Mouse (Mus musculus) lung, postnatal 14 days (tissue): Measurements from ENCODE around the gene Aldoart1.

Experiments
- DNase-seq: peaks from one replicate; pipeline ENCODE4 v3.0.0; 2021

The Aldoart1 gene

DNA sequence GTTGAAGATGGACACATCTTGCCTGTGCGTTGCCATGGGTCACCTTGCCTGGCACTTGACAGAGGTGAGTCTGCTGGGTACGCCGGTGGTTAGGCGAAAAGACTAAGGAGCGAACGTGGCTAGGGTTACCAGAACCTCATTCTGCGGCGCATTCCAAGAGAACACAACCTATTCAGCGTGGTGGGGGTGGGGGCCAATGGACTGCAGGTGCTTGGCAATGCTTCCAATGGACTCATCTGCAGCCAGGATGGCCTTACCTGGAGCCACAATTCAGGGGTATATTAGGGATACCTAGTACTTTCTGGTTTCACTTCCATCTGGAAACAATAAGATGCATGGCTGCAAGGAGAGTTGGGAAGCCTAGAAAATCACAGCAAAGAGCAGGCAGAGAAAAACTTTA, at the start of gene Aldoart1:
TSS of gene Aldoart1 (minus strand) at position 101 of the 400 bp plus-strand sequence.
- no peak for DNase-seq

DNA sequence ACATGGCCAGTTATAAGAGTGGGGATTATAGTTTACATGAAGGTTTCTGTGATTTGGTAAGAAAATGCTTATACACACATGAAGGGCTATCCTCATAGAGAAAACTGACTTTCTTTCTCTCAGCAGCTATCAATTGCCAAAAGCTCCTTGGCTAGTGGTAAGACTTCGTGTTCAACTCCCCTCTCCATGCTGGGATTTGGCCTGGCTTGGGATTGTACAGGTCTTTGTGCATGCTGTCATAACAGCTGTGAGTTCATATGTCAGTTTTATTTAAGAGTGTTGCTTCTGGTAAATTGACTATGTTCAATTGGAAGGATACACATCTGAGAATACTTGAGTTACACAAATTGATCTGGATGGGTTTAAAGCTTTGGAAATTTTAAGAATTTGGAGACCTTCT, 49.1 kb upstream of the Aldoart1 start:
- DNase-seq = no peak

- DNase-seq = no peak
These were observed 13.1 kb upstream of the Aldoart1 start for GRCm38 (mm10) chr4:72865371-72866075.

- no peak for DNase-seq
These were observed 8.2 kb downstream of the Aldoart1 start for GRCm38 (mm10) chr4:72844276-72844675.

DNA sequence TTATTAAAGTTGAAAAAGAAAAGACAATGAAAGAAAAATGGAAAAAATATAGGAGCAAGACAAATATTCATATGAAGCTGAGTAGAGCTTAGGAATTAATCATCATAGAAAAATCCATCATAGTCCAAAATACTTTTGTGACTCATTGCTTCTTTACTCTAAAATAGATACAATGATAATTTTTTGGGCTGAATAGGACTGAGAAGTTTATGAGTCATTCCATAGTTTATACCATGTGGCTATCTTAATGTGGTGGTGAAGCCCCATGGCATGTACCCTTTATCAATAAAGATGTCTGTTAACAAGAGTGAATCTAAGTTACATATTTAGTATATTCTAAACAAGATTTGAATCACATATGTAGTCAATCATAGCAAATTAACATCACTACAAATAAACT, 9.4 kb downstream of the Aldoart1 start:
- no peak for DNase-seq

DNA sequence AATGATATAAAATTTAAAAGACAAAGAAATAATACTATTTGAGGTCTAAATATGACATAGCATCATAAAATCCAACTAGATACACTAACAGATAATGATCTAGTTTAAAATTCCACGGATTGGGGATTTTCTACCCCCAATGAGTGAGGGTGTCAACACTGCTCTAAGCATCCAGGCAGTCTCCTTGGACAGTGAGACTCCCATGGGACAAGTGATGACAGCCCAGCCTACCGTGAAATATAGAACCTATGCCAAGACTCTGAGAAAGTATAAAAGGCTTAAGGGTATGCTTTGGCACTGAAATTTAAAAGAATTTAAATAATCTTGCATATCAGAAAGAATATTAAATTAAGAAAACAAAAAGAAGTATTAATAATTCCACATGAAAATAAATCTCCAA, 16.0 kb downstream of the Aldoart1 start:
- DNase-seq = no peak

DNA sequence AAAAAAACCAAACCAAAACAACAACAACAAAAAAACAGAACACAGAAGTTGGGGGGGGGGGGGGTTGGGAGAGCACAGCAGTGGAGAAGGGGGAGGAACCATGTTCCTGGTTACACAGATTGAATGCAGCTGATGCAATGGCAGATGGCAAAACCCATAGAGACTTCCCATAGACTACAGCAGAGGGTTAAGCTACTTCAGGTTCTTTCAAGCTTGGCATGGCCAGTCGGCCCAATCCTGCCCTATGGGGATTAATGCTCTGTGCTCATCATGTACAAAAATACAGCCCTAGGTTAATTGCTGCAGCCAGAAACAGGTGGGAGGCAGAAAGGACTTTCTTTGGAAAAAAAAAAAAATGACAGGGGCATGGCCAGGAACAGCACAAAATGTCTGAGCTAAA, 17.0 kb downstream of the Aldoart1 start:
- no peak for DNase-seq

DNA sequence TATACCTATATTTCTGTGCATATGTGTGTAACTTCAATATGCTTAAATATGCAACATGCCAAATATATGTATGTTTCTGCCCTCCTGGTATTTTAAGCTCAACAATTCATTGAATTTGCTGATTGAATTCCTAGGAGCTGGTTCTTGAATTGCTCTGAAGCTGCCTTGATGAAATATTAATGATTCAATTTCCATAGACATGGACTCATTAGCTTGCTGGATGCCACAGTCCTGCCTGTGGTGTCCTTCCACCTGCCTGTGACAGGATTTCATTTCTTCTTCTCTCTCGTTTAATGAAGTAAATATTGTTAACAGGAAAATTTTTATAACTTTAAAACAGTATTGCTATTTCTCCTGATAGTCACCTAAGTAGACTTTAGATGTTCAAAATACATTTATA, 51.6 kb downstream of the Aldoart1 start:
- no peak for DNase-seq
